Mouse (Mus musculus) ES-E14 (cell line): ENCODE measurements at regions not wholly inside any gene's neighbourhood (a gene's known extent, or its start where the extent isn't known, plus 50 kb on each side); places are given as distances from the start of the nearest gene placed in this dataset.

Experiments
- DNase-seq: peaks from one replicate; pipeline ENCODE4 v3.0.0-alpha.2; 2013; ENCODE audit warnings: low read depth, low spot score
- H3K27ac ChIP-seq: 2 replicates; pipeline ENCODE4 v1.5.1; 2012; ENCODE audit warnings: low read depth, mild to moderate bottlenecking, low read length, moderate library complexity, mixed read lengths; ENCODE audit not compliant: poor library complexity, insufficient read depth, severe bottlenecking
- H3K36me3 ChIP-seq: 2 replicates; pipeline ENCODE4 v1.6.1; 2012; ENCODE audit warnings: mild to moderate bottlenecking, low read length, moderate library complexity, mixed read lengths; ENCODE audit not compliant: control insufficient read depth, poor library complexity, insufficient read depth, severe bottlenecking
- H3K4me1 ChIP-seq, 2 experiments: fragments of 150-350 bp in 1 of 2; sonication (generic) in 1 of 2; 2 replicates each; pipeline ENCODE4 v1.6.1; 2012; ENCODE audit warnings: low read length in 2 of 2, mild to moderate bottlenecking in 1 of 2, mixed read lengths in 1 of 2; ENCODE audit not compliant: control insufficient read depth in 2 of 2, insufficient read depth in 2 of 2, poor library complexity in 1 of 2
- H3K4me3 ChIP-seq, 2 experiments: fragments of 150-350 bp in 1 of 2; sonication (generic) in 1 of 2; 2 replicates each; pipeline ENCODE4 v1.5.1; 2012; ENCODE audit warnings: low read length in 2 of 2, low read depth in 1 of 2, mild to moderate bottlenecking in 1 of 2, mixed read lengths in 1 of 2; ENCODE audit not compliant: insufficient read depth in 1 of 2, poor library complexity in 1 of 2, severe bottlenecking in 1 of 2
- H3K9ac ChIP-seq: 2 replicates; pipeline ENCODE4 v1.6.1; 2012; ENCODE audit warnings: low read depth, mild to moderate bottlenecking, low read length, mixed read lengths; ENCODE audit not compliant: poor library complexity, insufficient read depth, severe bottlenecking
- H3K9me3 ChIP-seq: fragments of 150-350 bp; sonication (generic); 2 replicates; pipeline ENCODE4 v1.6.1; 2012; ENCODE audit warnings: low read depth, mild to moderate bottlenecking, low read length; ENCODE audit not compliant: control insufficient read depth, insufficient read depth
- CHD2 ChIP-seq: IDR thresholded peaks from 2 replicates; pipeline ENCODE4 v1.6.1; 2014; ENCODE audit warnings: mild to moderate bottlenecking, low read depth, low read length, inconsistent platforms
- HCFC1 ChIP-seq: IDR thresholded peaks from 2 replicates; pipeline ENCODE4 v1.6.1; 2012; ENCODE audit warnings: low read length, inconsistent platforms, borderline replicate concordance; ENCODE audit not compliant: insufficient read depth
- MAFK ChIP-seq: IDR thresholded peaks from 2 replicates; pipeline ENCODE4 v1.6.1; 2014; ENCODE audit warnings: mild to moderate bottlenecking, low read depth, low read length, inconsistent platforms; ENCODE audit not compliant: insufficient read depth
- ZC3H11A ChIP-seq: IDR thresholded peaks from 2 replicates; pipeline ENCODE4 v1.6.1; 2012; ENCODE audit warnings: low read depth, mild to moderate bottlenecking, inconsistent platforms, low read length, borderline replicate concordance
- ZNF384 ChIP-seq: IDR thresholded peaks from 2 replicates; pipeline ENCODE4 v1.6.1; 2012; ENCODE audit warnings: low read depth, low read length, inconsistent platforms
- in situ Hi-C, 2 experiments: fragments of 600-800 bp; cut with MboI; formaldehyde crosslinking; loops; one replicate each; pipeline ENCODE4 v1.15.1; 2025; ENCODE audit warnings: low sequenced_read_pairs in 2 of 2, inconsistent platforms in 1 of 2; ENCODE audit not compliant: unreplicated experiment in 2 of 2

- no peaks in the 10 kb centered on the region for H3K4me1 ChIP-seq
- no peak overlapping the region for H3K9ac ChIP-seq
- DNase-seq: no peak
- no peaks in the 10 kb centered on the region for H3K36me3 ChIP-seq
- H3K4me3 ChIP-seq: no peak overlapping the region
- in situ Hi-C loops: no loop called here
- H3K27ac ChIP-seq: no peak overlapping the region
- TF ChIP-seq CHD2: no peak
- TF ChIP-seq HCFC1: no peak
- TF ChIP-seq MAFK: no peak
- TF ChIP-seq ZC3H11A: no peak
- TF ChIP-seq ZNF384: no peak
- no peaks in the 10 kb centered on the region for H3K9me3 ChIP-seq
Observed at GRCm38 (mm10) chr7:67426076-67426475, 53.4 kb upstream of the Mef2a start.

GRCm38 (mm10) chr7:67425581-67425980 lies 52.9 kb upstream of the Mef2a start:
- H3K4me1 ChIP-seq: no peaks in the 10 kb centered on the region
- in situ Hi-C loops: no loop called here
- H3K4me3 ChIP-seq: no peak overlapping the region
- H3K27ac ChIP-seq: no peak overlapping the region
- H3K36me3 ChIP-seq: no peaks in the 10 kb centered on the region
- no peak overlapping the region for H3K9ac ChIP-seq
- no peak for DNase-seq
- H3K9me3 ChIP-seq: no peaks in the 10 kb centered on the region
- no peak for TF ChIP-seq ZNF384
- no peak for TF ChIP-seq MAFK
- no peak for TF ChIP-seq ZC3H11A
- no peak for TF ChIP-seq HCFC1
- TF ChIP-seq CHD2: no peak

GRCm38 (mm10) chr7:67424810-67425485 lies 52.3 kb upstream of the Mef2a start:
- TF ChIP-seq ZC3H11A: no peak
- TF ChIP-seq ZNF384: no peak
- TF ChIP-seq HCFC1: no peak
- no peak for TF ChIP-seq MAFK
- TF ChIP-seq CHD2: no peak
- H3K9ac ChIP-seq: no peak overlapping the region
- no peaks in the 10 kb centered on the region for H3K4me1 ChIP-seq
- no peaks in the 10 kb centered on the region for H3K9me3 ChIP-seq
- H3K36me3 ChIP-seq: no peaks in the 10 kb centered on the region
- in situ Hi-C loops: no loop called here
- no peak overlapping the region for H3K27ac ChIP-seq
- H3K4me3 ChIP-seq: no peak overlapping the region
- DNase-seq: no peak
